Mouse (Mus musculus) myocyte (in vitro differentiated cells): Measurements from ENCODE around the gene Rtn4r.

Source experiments
- CEBPB ChIP-seq: IDR thresholded peaks from 2 replicates; pipeline ENCODE4 v1.6.1; 2011; ENCODE audit warnings: mild to moderate bottlenecking, moderate library complexity; ENCODE audit not compliant: poor library complexity, insufficient read depth, severe bottlenecking
- E2F4 ChIP-seq: IDR thresholded peaks from one replicate; pipeline ENCODE4 v1.6.1; 2011; ENCODE audit warnings: mild to moderate bottlenecking, control low read depth, moderate library complexity; ENCODE audit not compliant: insufficient read depth
- MAX ChIP-seq: IDR thresholded peaks from one replicate; pipeline ENCODE4 v1.6.1; 2011; ENCODE audit warnings: low read depth, mild to moderate bottlenecking, control low read depth
- POLR2A ChIP-seq: IDR thresholded peaks from one replicate; pipeline ENCODE4 v1.6.1; 2011; ENCODE audit warnings: low read depth, mild to moderate bottlenecking, control low read depth, moderate library complexity; ENCODE audit not compliant: insufficient read length
- POLR2AphosphoS2 ChIP-seq: IDR thresholded peaks from one replicate; pipeline ENCODE4 v1.6.1; 2011; ENCODE audit warnings: low read depth, control low read depth; ENCODE audit not compliant: insufficient read length
- REST ChIP-seq: IDR thresholded peaks from one replicate; pipeline ENCODE4 v1.6.1; 2011; ENCODE audit warnings: mild to moderate bottlenecking, control low read depth, moderate library complexity; ENCODE audit not compliant: insufficient read depth, insufficient read length
- TCF12 ChIP-seq: IDR thresholded peaks from one replicate; pipeline ENCODE4 v1.6.1; 2011; ENCODE audit warnings: mild to moderate bottlenecking, control low read depth; ENCODE audit not compliant: poor library complexity, insufficient read depth, severe bottlenecking
- TCF3 ChIP-seq: IDR thresholded peaks from one replicate; pipeline ENCODE4 v1.6.1; 2011; ENCODE audit warnings: low read depth, control low read depth; ENCODE audit not compliant: insufficient read length
- USF1 ChIP-seq: IDR thresholded peaks from one replicate; pipeline ENCODE4 v1.6.1; 2011; ENCODE audit warnings: low read depth, mild to moderate bottlenecking, control low read depth, moderate library complexity

DNA sequence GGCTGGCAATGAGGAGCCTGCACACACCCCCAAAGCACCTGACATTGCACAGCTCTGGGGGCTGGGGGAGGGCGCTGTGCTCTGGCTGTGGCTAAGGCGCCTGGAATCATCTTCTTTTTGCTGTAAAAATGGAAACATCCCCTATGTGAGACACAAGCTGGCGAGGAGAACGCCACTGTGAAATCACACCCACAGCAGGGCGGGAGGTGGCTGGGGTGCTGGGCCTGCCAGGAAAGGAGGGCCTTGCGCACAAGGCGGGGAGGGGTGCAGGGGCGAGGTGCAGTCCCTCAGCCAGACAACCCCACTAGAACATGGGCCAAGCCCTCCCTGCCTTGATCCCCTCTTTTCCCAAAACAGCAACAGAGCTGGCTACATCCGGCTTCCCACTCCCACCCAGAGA is 45.8 kb downstream of the Rtn4r start:
- TF ChIP-seq MAX: no peak
- TF ChIP-seq POLR2A: no peak
- no peak for TF ChIP-seq TCF3
- no peak for TF ChIP-seq E2F4
- no peak for TF ChIP-seq TCF12
- no peak for TF ChIP-seq REST
- TF ChIP-seq POLR2AphosphoS2: no peak
- TF ChIP-seq CEBPB: no peak
- no peak for TF ChIP-seq USF1
